Mouse (Mus musculus) erythroid progenitor cell, adult 5-6 weeks (primary cell): ENCODE measurements around the gene Pcyox1. TPM values are rescaled to one million over a fixed set of nuclear protein-coding genes. Genes with fewer than 3 reads are reported as not detected.
"Not testable (repeated sequence)": the region's sequence is repeated elsewhere in the genome, so short reads cannot be mapped to it uniquely, and the experiment has no call there.

ENCODE experiments used
- ATAC-seq: replicated peaks from 2 replicates; pipeline ENCODE4 v1.8.0; 2016; ENCODE audit warnings: moderate number of reproducible peaks, mild to moderate bottlenecking, moderate TSS enrichment, inconsistent platforms; ENCODE audit not compliant: poor library complexity, low FRiP score, severe bottlenecking
- total RNA-seq, 2 experiments: library from RNA; stranded (forward) in 1 of 2; stranded (reverse) in 1 of 2; fragments of 150-400 nt in 1 of 2; fragments of 186-747, 209-891 nt in 1 of 2; gene quantifications; 2 replicates each; pipeline versions ENCODE4 v1.2.3 to v1.2.4; 2015 to 2017; ENCODE audit warnings: low replicate concordance in 2 of 2

The Pcyox1 gene
- total RNA-seq, 2 experiments from 2014 or later, result 8.5 to 10.9 TPM

- no peak for ATAC-seq
Measured at GRCm38 (mm10) chr6:86370093-86370713, 26.8 kb downstream of the Pcyox1 start.

GRCm38 (mm10) chr6:86368479-86368878 is 28.5 kb downstream of the Pcyox1 start:
- no peak for ATAC-seq

- no peak for ATAC-seq
Measured at GRCm38 (mm10) chr6:86366853-86367249, 30.1 kb downstream of the Pcyox1 start.

GRCm38 (mm10) chr6:86366125-86366852 is 30.7 kb downstream of the Pcyox1 start:
- ATAC-seq, result no peak

- ATAC-seq, result peak; percentile 88
Measured at GRCm38 (mm10) chr6:86365371-86366124, 31.4 kb downstream of the Pcyox1 start, which contains the start of gene Fam136a. TSS of gene Fam136a (plus strand) at chr6:86365646.

GRCm38 (mm10) chr6:86364442-86365141 is 32.4 kb downstream of the Pcyox1 start:
- ATAC-seq, result peak; percentile 67

- ATAC-seq, result no peak
Measured at GRCm38 (mm10) chr6:86361373-86361772, 35.6 kb downstream of the Pcyox1 start.

- no peak for ATAC-seq
Measured at GRCm38 (mm10) chr6:86360691-86361090, 36.3 kb downstream of the Pcyox1 start.

GRCm38 (mm10) chr6:86356956-86357355 is 40.0 kb downstream of the Pcyox1 start:
- ATAC-seq, result no peak

GRCm38 (mm10) chr6:86354948-86355347 is 42.0 kb downstream of the Pcyox1 start:
- ATAC-seq, result no peak

GRCm38 (mm10) chr6:86349257-86349656 is 47.7 kb downstream of the Pcyox1 start:
- 0 out of 2 replicates have a peak, but pooled peaks have one; percentile 28 for ATAC-seq

- no peak for ATAC-seq
Measured at GRCm38 (mm10) chr6:86346063-86346462, 50.9 kb downstream of the Pcyox1 start.

GRCm38 (mm10) chr6:86343656-86344055 is 53.3 kb downstream of the Pcyox1 start:
- ATAC-seq, result no peak

- not testable (repeated sequence) for ATAC-seq
Measured at GRCm38 (mm10) chr6:86336340-86336739, 60.6 kb downstream of the Pcyox1 start.

Other genes with a start within 250 kb of the Pcyox1 start
- not detected in 2 replicates for gene Tgfa, start 201.9 kb downstream of the Pcyox1 start, total RNA-seq (2015; ENCODE audit: low replicate concordance)
- not detected in 2 replicates for gene Tgfa, start 201.9 kb downstream of the Pcyox1 start, total RNA-seq (2017; ENCODE audit: low replicate concordance)
- 2.9 and 3.4 TPM in 2 replicates for gene Fam136a, start 31.5 kb downstream of the Pcyox1 start, total RNA-seq (2015; ENCODE audit: low replicate concordance)
- gene Fam136a, start 31.5 kb downstream of the Pcyox1 start, total RNA-seq (2017; ENCODE audit: low replicate concordance), result 0.68 and 6.3 TPM in 2 replicates
- 215 and 223 TPM in 2 replicates for gene Snrpg, start 25.9 kb downstream of the Pcyox1 start, total RNA-seq (2015; ENCODE audit: low replicate concordance)
- gene Snrpg, start 25.9 kb downstream of the Pcyox1 start, total RNA-seq (2017; ENCODE audit: low replicate concordance), result 5.6 and 62.1 TPM in 2 replicates
- 42.5 and 59.5 TPM in 2 replicates for gene Tia1, start 7.1 kb upstream of the Pcyox1 start, total RNA-seq (2015; ENCODE audit: low replicate concordance)
- gene Tia1, start 7.1 kb upstream of the Pcyox1 start, total RNA-seq (2017; ENCODE audit: low replicate concordance), result 32.9 and 39.7 TPM in 2 replicates
- 2.5 TPM in 1 of 2 replicates, not detected in the other for gene Gm44790, start 29.5 kb upstream of the Pcyox1 start, total RNA-seq (2015; ENCODE audit: low replicate concordance)
- not detected in 2 replicates for gene Gm44790, start 29.5 kb upstream of the Pcyox1 start, total RNA-seq (2017; ENCODE audit: low replicate concordance)
- 20.5 and 22.6 TPM in 2 replicates for gene C87436, start 41.2 kb upstream of the Pcyox1 start, total RNA-seq (2015; ENCODE audit: low replicate concordance)
- gene C87436, start 41.2 kb upstream of the Pcyox1 start, total RNA-seq (2017; ENCODE audit: low replicate concordance), result 7.1 and 8.0 TPM in 2 replicates
- gene Pcbp1, start 129.2 kb upstream of the Pcyox1 start, total RNA-seq (2015; ENCODE audit: low replicate concordance), result 145 and 147 TPM in 2 replicates
- 58.4 and 67.4 TPM in 2 replicates for gene Pcbp1, start 129.2 kb upstream of the Pcyox1 start, total RNA-seq (2017; ENCODE audit: low replicate concordance)
- gene Asprv1, start 231.0 kb upstream of the Pcyox1 start, total RNA-seq (2015; ENCODE audit: low replicate concordance), result 4.3 TPM in 1 of 2 replicates, not detected in the other
- gene Asprv1, start 231.0 kb upstream of the Pcyox1 start, total RNA-seq (2017; ENCODE audit: low replicate concordance), result 0.64 and 6.5 TPM in 2 replicates